Mouse (Mus musculus) thymus, adult 2 months (tissue): ENCODE results near the gene Apoc1. TPM values are rescaled to one million over a fixed set of nuclear protein-coding genes. Genes with fewer than 3 reads are reported as not detected.

Experiments used
- DNase-seq: peaks from one replicate; pipeline ENCODE4 v3.0.0; 2021
- H3K27ac ChIP-seq: fragments of 200-500 bp; 2 replicates; pipeline ENCODE4 v1.5.1; 2012; ENCODE audit warnings: low read length, control low read depth; ENCODE audit not compliant: control insufficient read depth, insufficient read depth
- H3K27me3 ChIP-seq: fragments of 200-500 bp; 2 replicates; pipeline ENCODE4 v1.6.1; 2012; ENCODE audit warnings: mild to moderate bottlenecking, low read length, moderate library complexity, mixed read lengths; ENCODE audit not compliant: control insufficient read depth, insufficient read depth
- H3K36me3 ChIP-seq: fragments of 200-500 bp; 2 replicates; pipeline ENCODE4 v1.6.1; 2012; ENCODE audit warnings: mild to moderate bottlenecking, low read length, moderate library complexity; ENCODE audit not compliant: control insufficient read depth, insufficient read depth
- H3K4me1 ChIP-seq: fragments of 200-500 bp; replicated peaks from 2 replicates; pipeline ENCODE4 v1.6.1; 2012; ENCODE audit warnings: low read length; ENCODE audit not compliant: control insufficient read depth, insufficient read depth
- H3K4me3 ChIP-seq: fragments of 200-500 bp; 2 replicates; pipeline ENCODE4 v1.5.1; 2012; ENCODE audit warnings: mild to moderate bottlenecking, low read length, control low read depth, moderate library complexity; ENCODE audit not compliant: control insufficient read depth, insufficient read depth
- CTCF ChIP-seq: fragments of 200-500 bp; IDR thresholded peaks from 2 replicates; pipeline ENCODE4 v1.5.1; 2012; ENCODE audit warnings: mild to moderate bottlenecking, control low read depth, low read length, moderate library complexity, borderline replicate concordance; ENCODE audit not compliant: control insufficient read depth, poor library complexity, insufficient read depth; ENCODE audit errors: extremely low read depth
- POLR2A ChIP-seq: fragments of 200-500 bp; IDR thresholded peaks from 2 replicates; pipeline ENCODE4 v1.6.1; 2012; ENCODE audit warnings: mild to moderate bottlenecking, low read length, control low read depth, moderate library complexity; ENCODE audit not compliant: control insufficient read depth, poor library complexity, insufficient read depth; ENCODE audit errors: extremely low read depth
- WGBS: fragments of 180-500 bp; shearing (Covaris S2); methylation state at CpG from one replicate; pipeline ENCODE4 v1.1.7; 2018; 5-methylcytosine and 5-hydroxymethylcytosine counted together
- polyA plus RNA-seq: library from polyadenylated mRNA; depleted of rRNA; stranded (reverse); fragments of >200 nt; gene quantifications from 2 replicates; pipeline ENCODE4 v1.2.3, GENCODE M21; 2012

Apoc1 gene
- polyA plus RNA-seq, 1 experiment, result 24.8 TPM

DNA sequence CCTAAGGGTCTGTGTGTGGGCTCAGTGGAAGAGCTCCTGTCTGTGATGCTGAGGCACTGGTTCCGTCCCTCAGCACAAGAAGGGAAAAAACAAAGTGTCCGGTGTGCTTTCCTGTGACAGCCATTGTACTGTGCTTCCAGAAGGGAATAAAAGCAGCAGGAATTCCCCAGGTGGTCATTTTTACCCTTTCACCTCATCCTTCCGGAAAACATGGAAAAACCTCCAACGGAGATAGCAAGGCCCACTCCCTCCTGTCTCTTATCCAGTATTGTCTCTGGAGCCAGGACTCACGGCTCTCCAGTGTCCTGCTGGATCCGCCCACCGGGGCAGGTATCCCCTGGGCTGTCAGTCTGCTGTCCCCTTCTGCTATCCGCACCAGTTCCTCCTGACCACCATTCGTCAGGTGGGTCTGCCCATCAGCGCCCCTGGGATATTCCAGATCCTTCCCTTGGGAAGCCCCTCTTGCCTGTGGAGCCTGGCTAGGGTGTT, 41.8 kb upstream of the Apoc1 start:
- no peaks in the 10 kb centered on the region for H3K36me3 ChIP-seq
- no peak overlapping the region for H3K27ac ChIP-seq
- WGBS, result 96% methylated on average over 10 of the region's 10 CpGs
- H3K4me1 ChIP-seq, result no peaks in the 10 kb centered on the region
- no peak for TF ChIP-seq POLR2A
- no peak for TF ChIP-seq CTCF
- DNase-seq, result no peak
- H3K4me3 ChIP-seq, result no peak overlapping the region
- no peaks in the 10 kb centered on the region for H3K27me3 ChIP-seq

DNA sequence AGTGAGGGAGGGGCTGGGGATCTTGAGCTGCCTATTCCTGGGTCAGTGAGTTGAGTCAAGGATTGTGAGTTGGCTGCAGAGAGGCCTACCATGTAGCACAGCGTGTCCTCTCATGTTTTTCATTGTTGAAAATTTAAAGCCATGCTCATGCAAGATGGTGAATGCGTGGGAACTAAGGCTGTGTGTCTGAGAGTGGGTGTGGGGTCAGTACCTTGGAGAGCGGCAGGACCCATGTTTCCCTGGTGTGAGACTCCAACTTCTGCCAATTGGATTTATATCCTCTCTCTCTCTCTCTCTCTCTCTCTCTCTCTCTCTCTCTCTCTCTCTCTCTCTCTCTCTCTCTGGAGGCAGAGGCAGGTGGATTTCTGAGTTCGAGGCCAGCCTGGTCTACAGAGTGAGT, 34.1 kb upstream of the Apoc1 start:
- DNase-seq, result no peak
- no peak for TF ChIP-seq CTCF
- no peak for TF ChIP-seq POLR2A
- no peak overlapping the region for H3K4me3 ChIP-seq
- no peaks in the 10 kb centered on the region for H3K36me3 ChIP-seq
- H3K27me3 ChIP-seq, result no peaks in the 10 kb centered on the region
- 92% methylated on average over 4 of the region's 4 CpGs for WGBS
- H3K4me1 ChIP-seq, result no peaks in the 10 kb centered on the region
- no peak overlapping the region for H3K27ac ChIP-seq

DNA sequence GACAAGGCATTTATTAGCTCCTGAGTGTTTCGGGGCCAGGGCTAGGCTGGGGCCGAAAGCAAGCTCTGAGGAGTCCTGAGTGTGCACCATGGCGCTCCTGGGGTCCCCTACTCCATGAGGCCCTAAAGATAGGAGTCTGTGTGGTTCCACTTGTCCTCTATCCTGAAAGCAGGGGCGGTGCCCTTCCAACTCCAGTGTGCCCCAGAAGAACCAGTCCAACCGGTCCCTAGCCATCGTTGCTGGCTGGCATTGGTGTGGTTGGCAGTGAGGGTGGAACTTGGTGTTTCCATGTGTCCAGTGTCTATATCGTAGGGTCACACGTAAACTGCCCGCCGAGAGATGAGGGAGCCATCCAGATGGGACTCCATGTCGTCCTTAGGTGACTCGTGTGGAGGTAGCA, 31.7 kb upstream of the Apoc1 start:
- Histone ChIP-seq H3K4me1 (no peaks in the 10 kb centered on the region), H3K4me3 (no peak overlapping the region), H3K27ac (no peak overlapping the region), H3K27me3 (no peaks in the 10 kb centered on the region), H3K36me3 (no peaks in the 10 kb centered on the region)
- no peak for DNase-seq
- no peak for TF ChIP-seq POLR2A
- TF ChIP-seq CTCF, result no peak
- WGBS, result 94% methylated on average over 12 of the region's 12 CpGs

DNA sequence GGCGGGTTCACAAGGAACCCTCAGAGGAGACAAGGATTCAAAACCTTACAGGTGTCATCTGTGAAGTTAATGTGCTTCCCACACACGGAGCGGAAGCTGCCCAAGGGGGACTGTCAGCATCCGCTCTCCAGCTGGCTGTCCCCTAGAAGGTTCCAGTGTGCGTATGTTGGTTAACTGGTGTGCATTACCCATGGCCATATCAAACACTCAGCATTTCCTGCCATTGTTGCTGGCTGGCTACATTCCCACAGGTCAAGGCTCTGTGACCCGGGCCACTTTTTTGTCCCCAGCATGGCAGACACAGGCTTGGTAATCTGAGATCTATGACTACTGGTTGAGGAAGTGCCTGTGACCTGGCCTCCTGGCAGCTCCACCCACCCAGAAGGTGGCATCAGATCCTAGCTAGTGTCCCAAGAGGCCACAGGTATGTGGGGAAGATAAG, 30.3 kb upstream of the Apoc1 start:
- Histone ChIP-seq H3K27ac (no peak overlapping the region), H3K4me3 (no peak overlapping the region), H3K4me1 (no peaks in the 10 kb centered on the region), H3K27me3 (no peaks in the 10 kb centered on the region), H3K36me3 (no peaks in the 10 kb centered on the region)
- WGBS, result 71% methylated on average over 6 of the region's 6 CpGs
- no peak for DNase-seq
- TF ChIP-seq POLR2A, result no peak
- no peak for TF ChIP-seq CTCF

DNA sequence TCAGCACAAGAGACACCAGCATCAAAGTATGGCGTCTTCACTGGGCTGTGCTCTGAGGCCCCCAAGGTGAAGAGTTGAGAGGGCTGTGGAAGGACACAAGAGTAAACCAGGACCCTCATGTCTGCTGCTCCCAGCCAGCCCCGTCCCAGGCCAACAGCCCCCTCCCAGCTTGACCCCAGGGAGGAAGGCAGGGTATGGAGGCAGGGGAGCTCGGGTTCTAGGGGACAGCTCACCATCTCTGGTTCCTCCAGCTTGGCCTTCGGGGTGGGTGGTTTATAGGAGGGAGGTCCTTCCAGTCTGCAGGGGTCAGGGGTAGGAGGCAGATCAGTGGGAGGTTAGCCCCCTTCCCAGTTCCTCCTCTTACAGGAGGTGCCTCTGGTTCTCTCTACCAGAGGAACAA, 26.7 kb upstream of the Apoc1 start:
- TF ChIP-seq CTCF, result no peak
- no peak for TF ChIP-seq POLR2A
- Histone ChIP-seq H3K27me3 (no peaks in the 10 kb centered on the region), H3K4me1 (peaks cover 4% of the 10 kb centered on the region), H3K4me3 (no peak overlapping the region), H3K27ac (no peak overlapping the region), H3K36me3 (no peaks in the 10 kb centered on the region)
- DNase-seq, result no peak
- 90% methylated on average over 4 of the region's 4 CpGs for WGBS

DNA sequence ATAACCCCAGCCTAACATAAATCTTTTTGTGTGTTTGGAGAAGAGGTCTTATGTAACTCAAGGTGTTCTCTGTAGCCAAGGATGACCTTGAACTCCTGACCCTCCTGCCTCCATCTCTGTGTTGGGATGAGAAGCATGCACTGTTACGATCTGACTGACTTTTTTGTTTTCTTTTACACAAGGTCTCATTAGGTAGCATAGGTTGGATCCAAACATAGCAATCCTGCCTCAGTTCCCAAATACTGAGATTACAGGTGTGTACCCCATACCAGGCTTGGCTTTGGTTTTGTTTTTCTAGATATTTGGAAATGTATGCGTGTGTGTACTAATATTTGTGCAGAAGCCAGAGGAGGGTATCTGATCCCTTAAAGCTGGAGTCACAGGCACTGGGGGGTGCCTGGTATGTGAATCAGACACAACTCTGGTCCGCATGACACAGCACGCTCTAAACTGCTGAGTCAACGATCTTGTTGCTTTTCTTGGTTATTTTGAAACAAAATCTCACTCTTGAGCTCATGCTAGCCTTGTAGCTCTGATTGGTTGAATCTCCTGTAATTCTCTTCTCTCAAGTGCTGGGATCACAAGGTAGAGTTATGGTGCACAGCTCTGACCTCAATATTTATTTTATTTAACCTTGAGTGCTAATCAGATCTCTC, 26.0 kb upstream of the Apoc1 start:
- Histone ChIP-seq H3K4me3 (no peak overlapping the region), H3K4me1 (peaks cover 4% of the 10 kb centered on the region), H3K36me3 (no peaks in the 10 kb centered on the region), H3K27ac (no peak overlapping the region), H3K27me3 (no peaks in the 10 kb centered on the region)
- no peak for DNase-seq
- TF ChIP-seq POLR2A (no peak), CTCF (no peak)
- WGBS, result 94% methylated on average over 5 of the region's 5 CpGs

DNA sequence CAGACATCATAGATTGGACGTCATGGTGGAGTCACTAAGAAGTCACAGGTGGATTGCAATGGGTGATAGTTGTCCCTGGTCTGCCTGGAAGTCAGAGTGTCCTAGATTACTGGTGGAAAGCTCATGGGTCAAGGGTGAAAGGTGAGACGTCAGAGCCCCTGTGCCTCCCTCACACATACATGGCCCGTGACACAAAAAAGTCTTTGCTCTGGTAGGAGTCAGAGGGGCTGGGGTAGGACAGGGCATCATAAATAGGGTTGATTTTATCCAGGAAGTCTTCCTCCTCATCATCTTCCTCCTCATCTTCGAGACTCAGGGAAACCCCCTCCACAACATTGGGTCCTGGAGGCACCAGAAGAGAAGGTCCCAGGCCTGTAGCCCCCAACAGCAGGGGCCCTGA, 24.9 kb upstream of the Apoc1 start:
- H3K36me3 ChIP-seq, result no peaks in the 10 kb centered on the region
- 79% methylated on average over 4 of the region's 4 CpGs for WGBS

More for the DNA sequence above, 24.9 kb upstream of the Apoc1 start:
- DNase-seq, result no peak
- H3K27me3 ChIP-seq, result no peaks in the 10 kb centered on the region
- H3K4me1 ChIP-seq, result peaks cover 4% of the 10 kb centered on the region
- no peak overlapping the region for H3K27ac ChIP-seq
- H3K4me3 ChIP-seq, result no peak overlapping the region
- TF ChIP-seq CTCF (no peak), POLR2A (no peak)
